Mouse (Mus musculus) lung, adult 2 months (tissue): Measurements from ENCODE around the gene Dab2ip.

Experiments used
- CTCF ChIP-seq: fragments of 200-500 bp; IDR thresholded peaks from 2 replicates; pipeline ENCODE4 v1.5.1; 2011; ENCODE audit warnings: mild to moderate bottlenecking, low read length, control low read depth; ENCODE audit not compliant: insufficient read depth
- POLR2A ChIP-seq: fragments of 200-500 bp; IDR thresholded peaks from 2 replicates; pipeline ENCODE4 v1.6.1; 2011; ENCODE audit warnings: low read depth, mild to moderate bottlenecking, control low read depth, low read length, borderline replicate concordance; ENCODE audit errors: extremely low read depth

- TF ChIP-seq CTCF (no peak), POLR2A (no peak)
Measured at GRCm38 (mm10) chr2:35760867-35761266, 202.8 kb downstream of the Dab2ip start.
